10 mouse cellular contexts compared by ENCODE assay signal in the genomic region with DNA sequence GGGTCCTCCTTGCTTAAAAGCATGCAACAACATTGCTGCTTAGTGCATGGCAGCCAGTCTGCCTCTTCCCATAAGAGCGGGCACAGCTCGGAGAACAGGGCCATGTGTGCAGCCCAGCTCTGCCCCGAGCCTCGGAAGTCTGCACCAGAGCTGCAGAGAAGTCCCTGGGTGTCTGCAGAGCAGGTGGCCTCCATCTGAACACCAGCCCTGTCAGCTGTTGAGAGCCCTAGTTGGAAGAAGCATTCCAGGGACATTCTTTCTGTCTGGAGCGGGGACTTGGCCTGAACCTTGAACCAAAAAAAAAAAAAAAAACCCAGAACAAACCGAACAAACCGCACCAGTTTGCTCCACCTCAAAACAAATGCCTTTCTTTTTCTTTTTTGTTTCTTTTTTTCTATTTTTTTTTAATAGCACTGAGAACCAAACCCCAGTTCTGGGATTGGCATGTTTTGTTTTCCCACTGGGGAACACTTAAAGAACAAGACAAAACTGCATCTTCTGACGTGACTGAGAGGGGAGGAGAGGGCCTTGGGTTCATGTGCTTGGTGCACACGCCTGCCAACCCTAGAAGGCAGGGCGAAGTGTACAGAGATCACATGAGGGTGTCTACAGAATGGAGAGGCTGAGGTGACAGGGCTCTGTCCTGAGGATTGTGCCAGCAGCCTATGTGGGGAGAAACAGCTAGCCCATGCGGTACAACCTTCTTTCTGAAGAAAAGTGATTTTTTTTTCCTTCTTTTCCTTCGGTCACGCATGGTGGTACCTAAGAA.
DNase-seq lines count a peak whose midpoint lies in the region; ATAC-seq and TF ChIP-seq lines count a peak whose summit lies in the region.
"Had no signal": no experiment of that assay in that cellular context is flagged by ENCODE, and none has a peak within 500 bp of the region (broad histone marks: within the 10 kb centered on the region; RNA-seq: fewer than 3 reads in every experiment).

No protein-coding gene starts in this region.

- H3K4me2 ChIP-seq in liver, embryonic 12.5 days, result no peak overlapping the region
- H3K4me2 ChIP-seq in limb, embryonic 14.5 days (replicated peaks; ENCODE audit: low read depth, low read length, severe bottlenecking), result no peak overlapping the region
- H3K4me2 ChIP-seq in hindbrain, embryonic 11.5 days (replicated peaks; ENCODE audit: low read depth, low read length), result no peak overlapping the region

- no peaks in the 10 kb centered on the region for H3K9me3 ChIP-seq in liver, embryonic 12.5 days (replicated peaks)
- H3K9me3 ChIP-seq in limb, embryonic 14.5 days (ENCODE audit: control insufficient read depth, low read length), result no peaks in the 10 kb centered on the region
- no peaks in the 10 kb centered on the region for H3K9me3 ChIP-seq in hindbrain, embryonic 11.5 days (ENCODE audit: control insufficient read depth, low read length)
- peaks cover 3% of the 10 kb centered on the region; the same call in 1 of the 2 replicates for H3K9me3 ChIP-seq in hindbrain, embryonic 10.5 days
- H3K9me3 ChIP-seq: forebrain, embryonic 10.5 days had no signal

- H3K9ac ChIP-seq in liver, embryonic 12.5 days, result no peak overlapping the region
- no peak overlapping the region for H3K9ac ChIP-seq in limb, embryonic 14.5 days (ENCODE audit: low read depth, low read length, severe bottlenecking)
- no peak overlapping the region for H3K9ac ChIP-seq in hindbrain, embryonic 11.5 days (ENCODE audit: low read depth, low read length)

- no peaks in the 10 kb centered on the region for H3K4me1 ChIP-seq in liver, embryonic 12.5 days
- peaks cover 4% of the 10 kb centered on the region for H3K4me1 ChIP-seq in limb, embryonic 14.5 days (ENCODE audit: control insufficient read depth, insufficient read depth, low read length)
- no peaks in the 10 kb centered on the region for H3K4me1 ChIP-seq in hindbrain, embryonic 11.5 days (replicated peaks; ENCODE audit: control insufficient read depth, insufficient read depth, low read length)
- peaks cover 2% of the 10 kb centered on the region; the same call in 1 of the 2 replicates for H3K4me1 ChIP-seq in hindbrain, embryonic 10.5 days (replicated peaks)
- H3K4me1 ChIP-seq: forebrain, embryonic 10.5 days had no signal

- no peak for ATAC-seq in liver, embryonic 12.5 days
- peak; percentile 58 for ATAC-seq in limb, embryonic 14.5 days (ENCODE audit: low FRiP score, low read depth)
- no peak for ATAC-seq in hindbrain, embryonic 11.5 days (ENCODE audit: low FRiP score)
- ATAC-seq: midbrain, embryonic 16.5 days had no signal

- H3K27me3 ChIP-seq in liver, embryonic 12.5 days (replicated peaks), result no peaks in the 10 kb centered on the region
- no peaks in the 10 kb centered on the region for H3K27me3 ChIP-seq in limb, embryonic 14.5 days (ENCODE audit: control insufficient read depth, insufficient read depth, low read length)
- H3K27me3 ChIP-seq in hindbrain, embryonic 11.5 days (ENCODE audit: control insufficient read depth, insufficient read depth, low read length), result no peaks in the 10 kb centered on the region
- H3K27me3 ChIP-seq in hindbrain, embryonic 10.5 days (ENCODE audit: insufficient read depth, poor library complexity, severe bottlenecking), result no peaks in the 10 kb centered on the region

- WGBS in liver, embryonic 12.5 days (ENCODE audit: insufficient replicate concordance), result 71% methylated on average over 13 of the region's 13 CpGs
- WGBS in limb, embryonic 14.5 days, result 71% methylated on average over 13 of the region's 13 CpGs
- 78% methylated on average over 13 of the region's 13 CpGs for WGBS in hindbrain, embryonic 11.5 days
- WGBS in hindbrain, embryonic 10.5 days, result 79% methylated on average over 13 of the region's 13 CpGs

- intact Hi-C loops in heart, postnatal 14 days (cut with DNase I), result no loop called here
- intact Hi-C loops in left cerebral cortex, postnatal 10 days (cut with DNase I), result no loop called here

- peak; percentile 10 for DNase-seq in liver
- DNase-seq in heart, postnatal 14 days, result peak; percentile 63 to 65
- DNase-seq in limb, embryonic 14.5 days (ENCODE audit: low spot score), result peak; percentile 24
- peak; percentile 9 for DNase-seq in yolk sac, embryonic 10.5 days (ENCODE audit: low spot score)
- DNase-seq in left cerebral cortex, postnatal 10 days (ENCODE audit: extremely low spot score in 1 of 2, low spot score in 2 of 2), result no peak
- no peak for DNase-seq in hindbrain, embryonic 11.5 days (ENCODE audit: low spot score)
- DNase-seq in hindbrain, embryonic 10.5 days (ENCODE audit: low spot score), result no peak

- no peak overlapping the region for H3K4me3 ChIP-seq in liver, embryonic 12.5 days
- no peak overlapping the region for H3K4me3 ChIP-seq in limb, embryonic 14.5 days (replicated peaks; ENCODE audit: low read length)
- no peak overlapping the region for H3K4me3 ChIP-seq in hindbrain, embryonic 11.5 days (ENCODE audit: low read depth, low read length)
- H3K4me3 ChIP-seq in hindbrain, embryonic 10.5 days, result no peak overlapping the region
- H3K4me3 ChIP-seq: forebrain, embryonic 10.5 days had no signal

- H3K36me3 ChIP-seq in liver, embryonic 12.5 days, result no peaks in the 10 kb centered on the region
- no peaks in the 10 kb centered on the region for H3K36me3 ChIP-seq in limb, embryonic 14.5 days (ENCODE audit: control insufficient read depth, insufficient read depth, low read length)
- no peaks in the 10 kb centered on the region for H3K36me3 ChIP-seq in hindbrain, embryonic 11.5 days (ENCODE audit: control insufficient read depth, insufficient read depth, low read length)
- no peaks in the 10 kb centered on the region for H3K36me3 ChIP-seq in hindbrain, embryonic 10.5 days
- H3K36me3 ChIP-seq: forebrain, embryonic 10.5 days had no signal

- H3K27ac ChIP-seq in liver, embryonic 12.5 days, result no peak overlapping the region
- H3K27ac ChIP-seq in limb, embryonic 14.5 days (replicated peaks; ENCODE audit: low read depth, low read length), result no peak overlapping the region
- H3K27ac ChIP-seq in hindbrain, embryonic 11.5 days (ENCODE audit: low read depth, low read length), result no peak overlapping the region
- no peak overlapping the region for H3K27ac ChIP-seq in hindbrain, embryonic 10.5 days
- H3K27ac ChIP-seq: forebrain, embryonic 10.5 days had no signal

- no peak for TF ChIP-seq POLR2A in limb, embryonic 14.5 days (IDR thresholded peaks at IDR 0.05; ENCODE audit: borderline replicate concordance, extremely low read depth, insufficient read depth, insufficient read length)

Comparison
In these comparisons a context has a peak if more than half of its experiments do, and no peak if none do; other contexts are left out.
1. DNase-seq: peak in liver (single experiment), heart, postnatal 14 days (2 of 2), limb, embryonic 14.5 days (single experiment) and yolk sac, embryonic 10.5 days (single experiment); none in left cerebral cortex, postnatal 10 days (0 of 2), hindbrain, embryonic 11.5 days (single experiment) and hindbrain, embryonic 10.5 days (single experiment).